ENCODE assay signal across 8 mouse cellular contexts in the genomic region with DNA sequence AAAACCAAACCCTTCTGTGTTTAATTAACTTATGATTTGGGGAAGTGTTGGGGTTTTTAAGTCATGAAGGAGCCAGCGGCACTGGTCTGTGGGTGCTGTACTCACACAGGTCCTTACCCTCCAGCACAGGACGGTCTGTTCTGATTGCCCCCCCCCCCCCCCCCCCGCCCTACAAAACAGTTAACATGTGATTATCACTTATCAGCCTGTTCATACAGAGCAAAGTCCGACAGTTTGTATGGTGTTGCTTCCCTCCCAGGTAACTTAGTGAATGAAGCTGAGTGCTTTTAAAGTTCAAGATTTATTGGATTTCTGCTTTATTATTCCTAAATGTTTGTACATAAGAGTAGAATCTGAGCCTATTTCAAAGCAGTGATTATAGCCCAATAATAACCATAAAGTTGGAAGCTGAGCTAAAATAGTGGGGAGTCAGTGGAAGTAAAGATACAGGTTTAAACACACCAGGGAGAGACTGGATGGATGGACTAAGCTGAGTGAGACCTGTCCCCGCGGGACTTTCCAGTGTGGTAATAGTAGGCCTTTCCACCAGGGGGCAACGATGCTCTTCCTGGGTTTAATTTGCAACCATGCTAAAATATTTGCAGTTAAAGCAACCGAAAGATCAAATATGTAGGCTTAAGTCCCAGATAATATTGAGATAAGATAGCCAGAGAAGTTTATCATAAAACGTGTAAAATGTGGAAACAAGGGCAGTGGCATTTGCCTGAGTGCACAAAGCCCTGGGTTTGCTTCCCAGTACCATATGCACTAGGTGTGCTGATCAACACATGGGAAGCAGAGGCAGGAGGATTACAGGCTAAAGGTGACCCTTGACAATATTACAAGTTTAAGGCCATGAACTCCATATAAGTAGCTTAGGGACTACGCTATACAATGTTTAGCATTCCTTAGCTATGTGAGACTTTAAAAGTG. TPM values are rescaled to one million over a fixed set of nuclear protein-coding genes. Genes with fewer than 3 reads are reported as not detected.
DNase-seq lines count a peak whose midpoint lies in the region; TF ChIP-seq lines count a peak whose summit lies in the region.

No protein-coding gene starts in this region.

- 45% methylated on average over 10 of the region's 10 CpGs for WGBS in bone marrow, adult 2 months

- no peak overlapping the region for H3K4me3 ChIP-seq in bone marrow, adult 2 months (replicated peaks; ENCODE audit: control insufficient read depth, low read depth, low read length)

- peak; percentile 58 for TF ChIP-seq CTCF in bone marrow, adult 2 months (IDR thresholded peaks at IDR 0.05; ENCODE audit: control insufficient read depth, insufficient read depth, low read length)

- intact Hi-C loops in left cerebral cortex, postnatal 4 days (cut with DNase I), result loop anchor here (5.0 kb wide), 1 partner anchor 211 kb away; no protein-coding TSS in a partner anchor

- DNase-seq in adrenal gland, postnatal 14 days, result peak; percentile 68
- DNase-seq in adrenal gland, adult 8-10 months, result no peak
- DNase-seq in left cerebral cortex, postnatal 4 days, result peak; percentile 19
- no peak for DNase-seq in left cerebral cortex, adult 18-20 months (ENCODE audit: low spot score in 2 of 2)
- peak; percentile 24 to 59 for DNase-seq in kidney, postnatal 36 days
- peak; percentile 61 for DNase-seq in thymus, postnatal 0 days (ENCODE audit: low spot score)
- no peak for DNase-seq in right cerebral cortex, postnatal 36 days (ENCODE audit: low spot score in 2 of 2)

- no peak overlapping the region for H3K27ac ChIP-seq in bone marrow, adult 2 months (ENCODE audit: control insufficient read depth, insufficient read depth, low read depth, low read length, poor library complexity)

- no peak for TF ChIP-seq POLR2A in bone marrow, adult 2 months (IDR thresholded peaks at IDR 0.05; ENCODE audit: borderline replicate concordance, control insufficient read depth, low read depth, low read length)

- H3K4me1 ChIP-seq in bone marrow, adult 2 months (ENCODE audit: control insufficient read depth, insufficient read depth, low read length), result no peaks in the 10 kb centered on the region

RNA-seq across cellular contexts. Expression of a gene that starts 11.1 kb away (rescaled TPM):
- 54.2 and 55.5 TPM in 2 replicates for total RNA-seq in adrenal gland, postnatal 14 days (2021)
- total RNA-seq in adrenal gland, adult 8-10 months (2022), result 10 to 100 TPM; 53.2 to 83.7 (median 71.9) TPM
- total RNA-seq in left cerebral cortex, postnatal 4 days (2021), result 10 to 100 TPM; 65.7 to 68.1 TPM
- 10 to 100 TPM; 57.7 to 68.4 TPM for total RNA-seq in left cerebral cortex, adult 18-20 months (2021)
- 23.8 and 38.6 TPM in 2 replicates for polyA plus RNA-seq in bone marrow, adult 2 months (2011; ENCODE audit: insufficient read depth, insufficient read length, low replicate concordance, missing spikeins)
- polyA plus RNA-seq in thymus, postnatal 0 days (2015; fragmentation: Nextera tagmentation; extraction: Ambion mirVana), result 200 TPM in 2 replicates

RNA-seq across cellular contexts. Expression of a gene that starts 11.2 kb away (rescaled TPM):
- 9.8 and 13.0 TPM in 2 replicates for total RNA-seq in adrenal gland, postnatal 14 days (2021)
- 10 to 100 TPM; 15.9 to 19.2 (median 18.1) TPM for total RNA-seq in adrenal gland, adult 8-10 months (2022)
- 10 to 100 TPM; 17.3 to 18.0 TPM for total RNA-seq in left cerebral cortex, postnatal 4 days (2021)
- 10 to 100 TPM; 19.1 to 19.7 TPM for total RNA-seq in left cerebral cortex, adult 18-20 months (2021)
- 6.0 and 9.8 TPM in 2 replicates for polyA plus RNA-seq in bone marrow, adult 2 months (2011; ENCODE audit: insufficient read depth, insufficient read length, low replicate concordance, missing spikeins)
- 25.8 and 26.9 TPM in 2 replicates for polyA plus RNA-seq in thymus, postnatal 0 days (2015; fragmentation: Nextera tagmentation; extraction: Ambion mirVana)

Comparison
In these comparisons a context has a peak if more than half of its experiments do, and no peak if none do; other contexts are left out.
1. DNase-seq: peak in adrenal gland, postnatal 14 days (single experiment), left cerebral cortex, postnatal 4 days (single experiment), kidney, postnatal 36 days (2 of 2) and thymus, postnatal 0 days (single experiment); none in adrenal gland, adult 8-10 months (single experiment), left cerebral cortex, adult 18-20 months (0 of 2) and right cerebral cortex, postnatal 36 days (0 of 2).